Mouse (Mus musculus): Measurements from ENCODE around the gene Efcab11. TPM values are rescaled to one million over a fixed set of nuclear protein-coding genes. Genes with fewer than 3 reads are reported as not detected.

The Efcab11 gene
- polyA plus RNA-seq, 1 experiment from 2014 or later = 15.3 TPM

GRCm38 (mm10) chr12:99645418-99645817, 238.8 kb downstream of the Efcab11 start:
- H3K36me3 ChIP-seq (ENCODE audit: poor library complexity, severe bottlenecking) = no peaks in the 10 kb centered on the region
- ATAC-seq = peak; percentile 66; the same call in 1 of the 2 replicates

GRCm38 (mm10) chr12:99644966-99645365, 239.3 kb downstream of the Efcab11 start:
- Histone ChIP-seq H3K4me1 (peaks cover 16% of the 10 kb centered on the region), H3K36me3 (ENCODE audit: poor library complexity, severe bottlenecking) (no peaks in the 10 kb centered on the region), H3K27ac (no peak overlapping the region), H3K9ac (no peak overlapping the region), H3K9me3 (replicated peaks) (peaks cover 29% of the 10 kb centered on the region), H3K4me2 (no peak overlapping the region), H3K4me3 (no peak overlapping the region), H3K27me3 (no peaks in the 10 kb centered on the region)
- ATAC-seq = peak; percentile 89
- WGBS = 86% methylated on average over 37 of the region's 37 CpGs

More at GRCm38 (mm10) chr12:99645418-99645817, 238.8 kb downstream of the Efcab11 start:
- Histone ChIP-seq H3K27ac (no peak overlapping the region), H3K27me3 (no peaks in the 10 kb centered on the region), H3K4me3 (no peak overlapping the region), H3K9ac (no peak overlapping the region), H3K9me3 (replicated peaks) (peaks cover 29% of the 10 kb centered on the region), H3K4me1 (peaks cover 11% of the 10 kb centered on the region), H3K4me2 (no peak overlapping the region)
- 95% methylated on average over 18 of the region's 18 CpGs for WGBS

Other genes with a start within 250 kb of the Efcab11 start
- 76.4 and 80.9 TPM in 2 replicates for gene Tdp1, start 78 bp upstream of the Efcab11 start, polyA plus RNA-seq (2015; fragmentation: Nextera tagmentation; extraction: Ambion mirVana)
- gene Kcnk13, start 80.1 kb upstream of the Efcab11 start, polyA plus RNA-seq (2015; fragmentation: Nextera tagmentation; extraction: Ambion mirVana) = 0.49 and 0.88 TPM in 2 replicates
- gene Psmc1, start 225.7 kb upstream of the Efcab11 start, polyA plus RNA-seq (2015; fragmentation: Nextera tagmentation; extraction: Ambion mirVana) = 303 and 312 TPM in 2 replicates

Measured in forebrain, embryonic 13.5 days (tissue).